Mouse (Mus musculus): Measurements from ENCODE around the gene Dlgap4. TPM values are rescaled to one million over a fixed set of nuclear protein-coding genes. Genes with fewer than 3 reads are reported as not detected.

Dlgap4 gene
- polyA plus RNA-seq, 1 experiment: 337 TPM

GRCm38 (mm10) chr2:156665620-156666196 is 52.2 kb downstream of the Dlgap4 start:
- H3K4me1 ChIP-seq: no peaks in the 10 kb centered on the region
- H3K36me3 ChIP-seq (replicated peaks; ENCODE audit: low read length): no peaks in the 10 kb centered on the region
- no peak overlapping the region for H3K4me3 ChIP-seq (replicated peaks)
- TF ChIP-seq GATA1 (IDR thresholded peaks at IDR 0.05; ENCODE audit: borderline replicate concordance, low read length) (no peak), FLI1 (IDR thresholded peaks at IDR 0.05; ENCODE audit: low read length) (no peak)
- no peaks in the 10 kb centered on the region for H3K9me3 ChIP-seq
- H3K27me3 ChIP-seq (replicated peaks): peaks cover 73% of the 10 kb centered on the region

- Histone ChIP-seq H3K27me3 (replicated peaks) (peaks cover 73% of the 10 kb centered on the region), H3K4me1 (no peaks in the 10 kb centered on the region), H3K36me3 (replicated peaks; ENCODE audit: low read length) (no peaks in the 10 kb centered on the region), H3K9me3 (no peaks in the 10 kb centered on the region), H3K4me3 (replicated peaks) (no peak overlapping the region)
- TF ChIP-seq GATA1 (IDR thresholded peaks at IDR 0.05; ENCODE audit: borderline replicate concordance, low read length) (no peak), FLI1 (IDR thresholded peaks at IDR 0.05; ENCODE audit: low read length) (no peak)
Measured at GRCm38 (mm10) chr2:156666231-156666630, 52.7 kb downstream of the Dlgap4 start.

GRCm38 (mm10) chr2:156667290-156667689 is 53.8 kb downstream of the Dlgap4 start:
- TF ChIP-seq FLI1 (IDR thresholded peaks at IDR 0.05; ENCODE audit: low read length) (no peak), GATA1 (IDR thresholded peaks at IDR 0.05; ENCODE audit: borderline replicate concordance, low read length) (no peak)
- H3K9me3 ChIP-seq: no peaks in the 10 kb centered on the region
- no peaks in the 10 kb centered on the region for H3K4me1 ChIP-seq
- H3K4me3 ChIP-seq (replicated peaks): no peak overlapping the region
- H3K27me3 ChIP-seq (replicated peaks): peaks cover 77% of the 10 kb centered on the region
- H3K36me3 ChIP-seq (replicated peaks; ENCODE audit: low read length): no peaks in the 10 kb centered on the region

- no peaks in the 10 kb centered on the region for H3K4me1 ChIP-seq
- TF ChIP-seq FLI1 (IDR thresholded peaks at IDR 0.05; ENCODE audit: low read length): no peak
- TF ChIP-seq GATA1 (IDR thresholded peaks at IDR 0.05; ENCODE audit: borderline replicate concordance, low read length): no peak
- H3K36me3 ChIP-seq (replicated peaks; ENCODE audit: low read length): no peaks in the 10 kb centered on the region
- H3K27me3 ChIP-seq (replicated peaks): peaks cover 76% of the 10 kb centered on the region
- no peak overlapping the region for H3K4me3 ChIP-seq (replicated peaks)
- H3K9me3 ChIP-seq: no peaks in the 10 kb centered on the region
Measured at GRCm38 (mm10) chr2:156668625-156669024, 55.1 kb downstream of the Dlgap4 start.

GRCm38 (mm10) chr2:156673307-156673706 is 59.8 kb downstream of the Dlgap4 start:
- Histone ChIP-seq H3K4me1 (no peaks in the 10 kb centered on the region), H3K27me3 (replicated peaks) (peaks cover 75% of the 10 kb centered on the region), H3K9me3 (no peaks in the 10 kb centered on the region), H3K4me3 (replicated peaks) (no peak overlapping the region), H3K36me3 (replicated peaks; ENCODE audit: low read length) (no peaks in the 10 kb centered on the region)
- TF ChIP-seq GATA1 (IDR thresholded peaks at IDR 0.05; ENCODE audit: borderline replicate concordance, low read length) (no peak), FLI1 (IDR thresholded peaks at IDR 0.05; ENCODE audit: low read length) (no peak)

GRCm38 (mm10) chr2:156673881-156674669 is 60.6 kb downstream of the Dlgap4 start:
- no peak for TF ChIP-seq FLI1 (IDR thresholded peaks at IDR 0.05; ENCODE audit: low read length)
- TF ChIP-seq GATA1 (IDR thresholded peaks at IDR 0.05; ENCODE audit: borderline replicate concordance, low read length): no peak
- no peaks in the 10 kb centered on the region for H3K4me1 ChIP-seq
- no peaks in the 10 kb centered on the region for H3K9me3 ChIP-seq
- H3K36me3 ChIP-seq (replicated peaks; ENCODE audit: low read length): no peaks in the 10 kb centered on the region
- no peak overlapping the region for H3K4me3 ChIP-seq (replicated peaks)
- peaks cover 77% of the 10 kb centered on the region for H3K27me3 ChIP-seq (replicated peaks)

GRCm38 (mm10) chr2:156676885-156677284 is 63.4 kb downstream of the Dlgap4 start:
- peaks cover 15% of the 10 kb centered on the region for H3K4me1 ChIP-seq
- H3K4me3 ChIP-seq (replicated peaks): no peak overlapping the region
- TF ChIP-seq GATA1 (IDR thresholded peaks at IDR 0.05; ENCODE audit: borderline replicate concordance, low read length) (no peak), FLI1 (IDR thresholded peaks at IDR 0.05; ENCODE audit: low read length) (no peak)
- no peaks in the 10 kb centered on the region for H3K9me3 ChIP-seq
- peaks cover 83% of the 10 kb centered on the region for H3K27me3 ChIP-seq (replicated peaks)
- H3K36me3 ChIP-seq (replicated peaks; ENCODE audit: low read length): no peaks in the 10 kb centered on the region

- Histone ChIP-seq H3K36me3 (replicated peaks; ENCODE audit: low read length) (no peaks in the 10 kb centered on the region), H3K9me3 (no peaks in the 10 kb centered on the region), H3K4me1 (peaks cover 19% of the 10 kb centered on the region), H3K27me3 (replicated peaks) (peaks cover 83% of the 10 kb centered on the region), H3K4me3 (replicated peaks) (no peak overlapping the region)
- no peak for TF ChIP-seq FLI1 (IDR thresholded peaks at IDR 0.05; ENCODE audit: low read length)
- TF ChIP-seq GATA1 (IDR thresholded peaks at IDR 0.05; ENCODE audit: borderline replicate concordance, low read length): no peak
Measured at GRCm38 (mm10) chr2:156678112-156678511, 64.6 kb downstream of the Dlgap4 start.

- no peaks in the 10 kb centered on the region for H3K9me3 ChIP-seq
- H3K27me3 ChIP-seq (replicated peaks): peaks cover 95% of the 10 kb centered on the region
- H3K4me3 ChIP-seq (replicated peaks): no peak overlapping the region
- TF ChIP-seq GATA1 (IDR thresholded peaks at IDR 0.05; ENCODE audit: borderline replicate concordance, low read length): no peak
- TF ChIP-seq FLI1 (IDR thresholded peaks at IDR 0.05; ENCODE audit: low read length): no peak
- peaks cover 21% of the 10 kb centered on the region for H3K4me1 ChIP-seq
- H3K36me3 ChIP-seq (replicated peaks; ENCODE audit: low read length): no peaks in the 10 kb centered on the region
Measured at GRCm38 (mm10) chr2:156682965-156683364, 69.5 kb downstream of the Dlgap4 start.

- H3K27me3 ChIP-seq (replicated peaks): peaks cover 96% of the 10 kb centered on the region
Measured at GRCm38 (mm10) chr2:156685999-156686398, 72.5 kb downstream of the Dlgap4 start.

More at GRCm38 (mm10) chr2:156685999-156686398, 72.5 kb downstream of the Dlgap4 start:
- H3K4me3 ChIP-seq (replicated peaks): no peak overlapping the region
- H3K9me3 ChIP-seq: no peaks in the 10 kb centered on the region
- TF ChIP-seq GATA1 (IDR thresholded peaks at IDR 0.05; ENCODE audit: borderline replicate concordance, low read length) (no peak), FLI1 (IDR thresholded peaks at IDR 0.05; ENCODE audit: low read length) (no peak)
- H3K4me1 ChIP-seq: peaks cover 9% of the 10 kb centered on the region; the same call in 1 of the 2 replicates
- H3K36me3 ChIP-seq (replicated peaks; ENCODE audit: low read length): no peaks in the 10 kb centered on the region
